Mouse (Mus musculus): ENCODE data around the gene Egfr. TPM values are rescaled to one million over a fixed set of nuclear protein-coding genes. Genes with fewer than 3 reads are reported as not detected.

Egfr gene
- polyA plus RNA-seq, 1 experiment, result 25.7 TPM

- TF ChIP-seq POLR2A (IDR thresholded peaks at IDR 0.05; ENCODE audit: borderline replicate concordance, extremely low read depth, low read depth, low read length) (no peak), CTCF (IDR thresholded peaks at IDR 0.05; ENCODE audit: insufficient read depth, low read length) (no peak)
- H3K4me1 ChIP-seq (ENCODE audit: control insufficient read depth, insufficient read depth, low read length), result no peaks in the 10 kb centered on the region
- no peak for DNase-seq
- no peak overlapping the region for H3K4me3 ChIP-seq (replicated peaks; ENCODE audit: extremely low read depth, low read depth, low read length)
- 66% methylated on average over 6 of the region's 6 CpGs for WGBS
Measured at GRCm38 (mm10) chr11:16956115-16956862, 204.3 kb downstream of the Egfr start.

GRCm38 (mm10) chr11:16957030-16957429, 205.0 kb downstream of the Egfr start:
- Histone ChIP-seq H3K4me3 (replicated peaks; ENCODE audit: extremely low read depth, low read depth, low read length) (no peak overlapping the region), H3K4me1 (ENCODE audit: control insufficient read depth, insufficient read depth, low read length) (no peaks in the 10 kb centered on the region)
- no peak for DNase-seq
- 84% methylated on average over 6 of the region's 6 CpGs for WGBS
- TF ChIP-seq POLR2A (IDR thresholded peaks at IDR 0.05; ENCODE audit: borderline replicate concordance, extremely low read depth, low read depth, low read length), result no peak
- TF ChIP-seq CTCF (IDR thresholded peaks at IDR 0.05; ENCODE audit: insufficient read depth, low read length), result no peak

DNA sequence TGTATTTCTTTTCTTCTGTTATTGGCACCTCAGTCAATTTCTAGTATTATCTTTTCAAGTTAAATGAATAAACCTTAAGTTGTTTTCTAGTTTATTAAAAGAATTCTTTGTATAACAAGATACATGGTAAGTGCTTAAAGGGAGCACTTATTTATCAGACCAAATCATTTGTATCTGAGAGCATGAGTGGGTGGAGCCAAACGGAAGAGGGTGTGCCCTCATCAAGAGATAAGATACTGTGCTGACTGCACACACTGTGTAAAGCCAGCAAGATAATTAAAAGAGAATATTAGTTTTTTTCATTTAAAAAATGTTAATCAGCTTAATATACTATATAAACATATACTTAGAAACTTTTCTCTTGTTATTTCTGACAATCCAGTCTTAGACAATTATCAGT, 206.5 kb downstream of the Egfr start:
- no peak overlapping the region for H3K4me3 ChIP-seq (replicated peaks; ENCODE audit: extremely low read depth, low read depth, low read length)
- no peak for TF ChIP-seq POLR2A (IDR thresholded peaks at IDR 0.05; ENCODE audit: borderline replicate concordance, extremely low read depth, low read depth, low read length)
- no peak for TF ChIP-seq CTCF (IDR thresholded peaks at IDR 0.05; ENCODE audit: insufficient read depth, low read length)
- WGBS, result 53% methylated on average over 1 of the region's 1 CpGs
- DNase-seq, result no peak
- no peaks in the 10 kb centered on the region for H3K4me1 ChIP-seq (ENCODE audit: control insufficient read depth, insufficient read depth, low read length)

Other genes with a start within 250 kb of the Egfr start
- 3.8 and 5.1 TPM in 2 replicates for gene Sec61g, start 243.7 kb upstream of the Egfr start, polyA plus RNA-seq (2012; rRNA removed)
- 0.23 and 0.44 TPM in 2 replicates for gene Fbxo48, start 199.2 kb downstream of the Egfr start, polyA plus RNA-seq (2012; rRNA removed)

Measured in lung, adult 2 months (tissue).